In the genomic region with DNA sequence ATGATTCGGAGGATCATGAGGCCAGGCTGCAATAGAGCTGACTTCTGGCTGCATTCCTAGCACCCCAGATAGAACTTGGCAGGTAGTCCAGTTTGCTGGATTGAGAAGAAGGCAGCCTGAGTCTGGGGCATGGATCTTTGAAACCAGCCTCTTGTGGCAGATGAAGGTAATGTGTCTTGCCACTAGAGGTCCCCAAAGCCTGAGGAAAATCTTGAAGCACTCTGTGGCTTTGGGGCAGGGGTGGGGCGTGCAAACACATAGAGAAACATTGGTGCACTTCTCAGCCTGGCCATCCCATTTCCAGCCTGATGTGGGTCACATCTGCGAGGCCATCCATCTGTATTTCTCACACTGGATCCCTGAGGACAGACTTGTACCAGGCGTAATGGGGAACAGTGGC, we compare ENCODE assay signal across 8 mouse cellular contexts. TPM values are rescaled to one million over a fixed set of nuclear protein-coding genes. Genes with fewer than 3 reads are reported as not detected.
DNase-seq lines count a peak whose midpoint lies in the region; ATAC-seq and TF ChIP-seq lines count a peak whose summit lies in the region.

No protein-coding gene starts in this region.

- WGBS in kidney, postnatal 0 days = 81% methylated on average over 4 of the region's 4 CpGs
- 87% methylated on average over 4 of the region's 4 CpGs for WGBS in kidney, embryonic 14.5 days

- no peaks in the 10 kb centered on the region for H3K27me3 ChIP-seq in kidney, postnatal 0 days (ENCODE audit: insufficient read depth, low read length)
- H3K27me3 ChIP-seq in kidney, embryonic 14.5 days (ENCODE audit: control insufficient read depth, insufficient read depth, low read length) = no peaks in the 10 kb centered on the region
- H3K27me3 ChIP-seq in E14TG2a.4 (ENCODE audit: insufficient read depth, low read length) = no peaks in the 10 kb centered on the region

- no peak for ATAC-seq in kidney, postnatal 0 days (replicated peaks; ENCODE audit: low FRiP score, low read depth)
- ATAC-seq in kidney, embryonic 14.5 days (ENCODE audit: low FRiP score, low TSS enrichment) = no peak

- no peak overlapping the region for H3K4me3 ChIP-seq in kidney, postnatal 0 days (replicated peaks; ENCODE audit: low read depth, low read length)
- no peak overlapping the region for H3K4me3 ChIP-seq in kidney, embryonic 14.5 days (ENCODE audit: low read length)
- H3K4me3 ChIP-seq in E14TG2a.4 (replicated peaks; ENCODE audit: low read length) = no peak overlapping the region

- peaks cover 47% of the 10 kb centered on the region for H3K36me3 ChIP-seq in kidney, postnatal 0 days (ENCODE audit: insufficient read depth, low read length)
- H3K36me3 ChIP-seq in kidney, embryonic 14.5 days (ENCODE audit: control insufficient read depth, insufficient read depth, low read length) = peaks cover 62% of the 10 kb centered on the region
- peaks cover 78% of the 10 kb centered on the region for H3K36me3 ChIP-seq in E14TG2a.4 (ENCODE audit: insufficient read depth, low read length)

- peak; percentile 68 for DNase-seq in kidney, postnatal 0 days (ENCODE audit: low spot score)
- peak; percentile 76 for DNase-seq in CD4-positive helper T cell, adult 2 months (ENCODE audit: low read depth, low spot score)
- DNase-seq in cerebellum, postnatal 25 days = peak; percentile 50 to 65
- DNase-seq in lung, postnatal 36 days = peak; percentile 71
- no peak for DNase-seq in yolk sac, embryonic 10.5 days (ENCODE audit: low spot score)
- no peak for DNase-seq in neural tube, embryonic 10.5 days (ENCODE audit: extremely low spot score, low spot score)

- no peak overlapping the region for H3K4me2 ChIP-seq in kidney, postnatal 0 days (ENCODE audit: low read length)
- no peak overlapping the region for H3K4me2 ChIP-seq in kidney, embryonic 14.5 days (replicated peaks; ENCODE audit: low read depth, low read length)

- H3K4me1 ChIP-seq in kidney, postnatal 0 days (replicated peaks; ENCODE audit: insufficient read depth, low read length) = peaks cover 16% of the 10 kb centered on the region
- H3K4me1 ChIP-seq in kidney, embryonic 14.5 days (ENCODE audit: control insufficient read depth, insufficient read depth, low read length) = peaks cover 12% of the 10 kb centered on the region; the same call in 1 of the 2 replicates
- H3K4me1 ChIP-seq in E14TG2a.4 (replicated peaks; ENCODE audit: low read depth, low read length) = peaks cover 91% of the 10 kb centered on the region

- peak; percentile 71 for TF ChIP-seq CTCF in kidney, postnatal 0 days (IDR thresholded peaks at IDR 0.05; ENCODE audit: low read depth)
- TF ChIP-seq CTCF in E14TG2a.4 (conservative IDR thresholded peaks at IDR 0.05; ENCODE audit: low read length) = peak; percentile 62

- no peak overlapping the region for H3K9ac ChIP-seq in kidney, postnatal 0 days (ENCODE audit: low read depth, low read length)
- H3K9ac ChIP-seq in kidney, embryonic 14.5 days (ENCODE audit: low read depth, low read length) = no peak overlapping the region

- no peaks in the 10 kb centered on the region for H3K9me3 ChIP-seq in kidney, postnatal 0 days (replicated peaks; ENCODE audit: low read length)
- no peaks in the 10 kb centered on the region for H3K9me3 ChIP-seq in kidney, embryonic 14.5 days (ENCODE audit: control insufficient read depth, low read length)
- no peaks in the 10 kb centered on the region for H3K9me3 ChIP-seq in E14TG2a.4 (ENCODE audit: low read length)

- no peak overlapping the region for H3K27ac ChIP-seq in kidney, postnatal 0 days
- H3K27ac ChIP-seq in kidney, embryonic 14.5 days (ENCODE audit: low read depth, low read length) = no peak overlapping the region

RNA-seq across cellular contexts. Expression of gene Zfp574, which starts 10.1 kb away (rescaled TPM):
- polyA plus RNA-seq in kidney, postnatal 0 days (2015; fragmentation: Nextera tagmentation; extraction: Ambion mirVana) = 23.5 and 24.9 TPM in 2 replicates
- 21.9 and 33.4 TPM in 2 replicates for polyA plus RNA-seq in kidney, embryonic 14.5 days (2014; fragmentation: Nextera tagmentation; extraction: Ambion mirVana)

RNA-seq across cellular contexts. Expression of gene Grik5, which starts 10.4 kb away (rescaled TPM):
- 3.4 and 3.5 TPM in 2 replicates for polyA plus RNA-seq in kidney, postnatal 0 days (2015; fragmentation: Nextera tagmentation; extraction: Ambion mirVana)
- 13.2 and 14.2 TPM in 2 replicates for polyA plus RNA-seq in kidney, embryonic 14.5 days (2014; fragmentation: Nextera tagmentation; extraction: Ambion mirVana)

Comparison
In these comparisons a context has a peak if more than half of its experiments do, and no peak if none do; other contexts are left out.
1. DNase-seq: peak in kidney, postnatal 0 days (single experiment), CD4-positive helper T cell, adult 2 months (single experiment), cerebellum, postnatal 25 days (2 of 2) and lung, postnatal 36 days (single experiment); none in yolk sac, embryonic 10.5 days (single experiment) and neural tube, embryonic 10.5 days (single experiment).